Mouse (Mus musculus): ENCODE data around the gene Tm6sf1. TPM values are rescaled to one million over a fixed set of nuclear protein-coding genes. Genes with fewer than 3 reads are reported as not detected.

Tm6sf1 gene
- total RNA-seq, 2 experiments from 2014 or later = 25.5 to 30.0 TPM

- no peak for DNase-seq (ENCODE audit: low spot score in 2 of 2)
Measured at GRCm38 (mm10) chr7:81849633-81850032, 9.2 kb upstream of the Tm6sf1 start.

- no peak for DNase-seq (ENCODE audit: low spot score in 2 of 2)
Measured at GRCm38 (mm10) chr7:81850171-81850570, 8.6 kb upstream of the Tm6sf1 start.

- DNase-seq (ENCODE audit: low spot score in 2 of 2) = no peak
Measured at GRCm38 (mm10) chr7:81851706-81852105, 7.1 kb upstream of the Tm6sf1 start.

GRCm38 (mm10) chr7:81854568-81855307 lies 4.1 kb upstream of the Tm6sf1 start:
- DNase-seq (ENCODE audit: low spot score in 2 of 2) = no peak

GRCm38 (mm10) chr7:81855694-81856093 lies 3.1 kb upstream of the Tm6sf1 start, which contains the start of gene Gm10160:
Gm10160 (minus strand) TSS chr7:81855794.
- DNase-seq (ENCODE audit: low spot score in 2 of 2) = no peak

- DNase-seq (ENCODE audit: low spot score in 2 of 2) = no peak
Measured at GRCm38 (mm10) chr7:81856221-81856620, 2.6 kb upstream of the Tm6sf1 start.

- no peak for DNase-seq (ENCODE audit: low spot score in 2 of 2)
Measured at GRCm38 (mm10) chr7:81858236-81858635, 565 bp upstream of the Tm6sf1 start.

- DNase-seq (ENCODE audit: low spot score in 2 of 2) = peak in 1 of 2 experiments; percentile 42
Measured at GRCm38 (mm10) chr7:81860071-81860470, 1.3 kb downstream of the Tm6sf1 start.

GRCm38 (mm10) chr7:81860996-81861395 lies 2.2 kb downstream of the Tm6sf1 start:
- DNase-seq (ENCODE audit: low spot score in 2 of 2) = no peak

- no peak for DNase-seq (ENCODE audit: low spot score in 2 of 2)
Measured at GRCm38 (mm10) chr7:81861461-81861860, 2.7 kb downstream of the Tm6sf1 start.

- no peak for DNase-seq (ENCODE audit: low spot score in 2 of 2)
Measured at GRCm38 (mm10) chr7:81861921-81862320, 3.1 kb downstream of the Tm6sf1 start.

GRCm38 (mm10) chr7:81862587-81863583 lies 4.1 kb downstream of the Tm6sf1 start:
- DNase-seq (ENCODE audit: low spot score in 2 of 2) = no peak

GRCm38 (mm10) chr7:81864552-81864951 lies 5.8 kb downstream of the Tm6sf1 start:
- no peak for DNase-seq (ENCODE audit: low spot score in 2 of 2)

GRCm38 (mm10) chr7:81865937-81866336 lies 7.1 kb downstream of the Tm6sf1 start:
- DNase-seq (ENCODE audit: low spot score in 2 of 2) = no peak

GRCm38 (mm10) chr7:81867231-81867930 lies 8.6 kb downstream of the Tm6sf1 start:
- no peak for DNase-seq (ENCODE audit: low spot score in 2 of 2)

- peak; percentile 68 to 75 for DNase-seq (ENCODE audit: low spot score in 2 of 2)
Measured at GRCm38 (mm10) chr7:81868158-81868557, 9.4 kb downstream of the Tm6sf1 start.

- no peak for DNase-seq (ENCODE audit: low spot score in 2 of 2)
Measured at GRCm38 (mm10) chr7:81872493-81873013, 13.8 kb downstream of the Tm6sf1 start.

GRCm38 (mm10) chr7:81873807-81874206 lies 15.0 kb downstream of the Tm6sf1 start:
- DNase-seq (ENCODE audit: low spot score in 2 of 2) = no peak

GRCm38 (mm10) chr7:81874636-81875035 lies 15.8 kb downstream of the Tm6sf1 start:
- no peak for DNase-seq (ENCODE audit: low spot score in 2 of 2)

- DNase-seq (ENCODE audit: low spot score in 2 of 2) = peak in 1 of 2 experiments; percentile 44
Measured at GRCm38 (mm10) chr7:81875372-81875771, 16.6 kb downstream of the Tm6sf1 start.

- no peak for DNase-seq (ENCODE audit: low spot score in 2 of 2)
Measured at GRCm38 (mm10) chr7:81880286-81880685, 21.5 kb downstream of the Tm6sf1 start.

Data from left cerebral cortex, adult 18-20 months (tissue).